Mouse (Mus musculus) bone marrow macrophage, adult 2 months (primary cell): ENCODE results near the gene Tmem106c.

Source experiments
- CTCF ChIP-seq: IDR thresholded peaks from 2 replicates; pipeline ENCODE4 v1.5.1; 2012; ENCODE audit warnings: low read depth, mild to moderate bottlenecking, low read length, moderate library complexity
- POLR2A ChIP-seq: IDR thresholded peaks from 2 replicates; pipeline ENCODE4 v1.6.1; 2012; ENCODE audit warnings: mild to moderate bottlenecking, low read depth, low read length, borderline replicate concordance

- TF ChIP-seq CTCF (no peak), POLR2A (no peak)
Measured at GRCm38 (mm10) chr15:98001321-98002112, 37.5 kb downstream of the Tmem106c start.
